Mouse (Mus musculus) lung, postnatal 10 days (tissue): ENCODE data around the gene Gpr141.

Source experiments
- DNase-seq: peaks from one replicate; pipeline ENCODE4 v3.0.0; 2021

Gpr141 gene

DNA sequence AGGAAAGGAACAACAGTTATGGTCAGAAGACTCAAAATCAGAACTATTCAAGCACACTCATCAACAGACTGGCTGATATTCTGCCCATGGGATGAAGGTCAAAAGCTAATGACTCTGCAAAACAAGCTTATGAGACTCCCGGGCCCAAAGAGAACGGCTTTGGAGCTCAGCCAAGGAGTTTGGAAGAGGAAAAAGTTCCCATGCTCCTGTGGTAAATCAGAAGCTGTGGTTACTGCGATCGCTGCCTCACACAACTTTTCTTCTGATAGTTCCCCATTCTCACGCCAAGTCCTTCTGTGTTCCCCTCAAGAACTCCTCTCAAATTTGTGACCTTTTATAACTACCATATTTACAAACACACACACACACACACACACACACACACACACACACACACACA lies 105.1 kb downstream of the Gpr141 start:
- peak; percentile 55 for DNase-seq

- DNase-seq: no peak
Measured at GRCm38 (mm10) chr13:19717201-19717600, 106.9 kb downstream of the Gpr141 start.

- no peak for DNase-seq
Measured at GRCm38 (mm10) chr13:19703806-19704205, 120.3 kb downstream of the Gpr141 start.

- peak; percentile 16 for DNase-seq
Measured at GRCm38 (mm10) chr13:19701443-19702078, 122.5 kb downstream of the Gpr141 start.

- DNase-seq: peak; percentile 2
Measured at GRCm38 (mm10) chr13:19700733-19701442, 123.2 kb downstream of the Gpr141 start.
